Mouse (Mus musculus) telencephalon, adult 2 months (tissue): ENCODE measurements around the gene Togaram2.
"Not testable (repeated sequence)": the region's sequence is repeated elsewhere in the genome, so short reads cannot be mapped to it uniquely, and the experiment has no call there.

ENCODE experiments used
- DNase-seq: peaks from one replicate; pipeline ENCODE4 v3.0.0-alpha.2; 2011; ENCODE audit warnings: low read depth, low spot score

Gene Togaram2

GRCm38 (mm10) chr17:71730655-71731054 is 57.6 kb downstream of the Togaram2 start:
- DNase-seq = no peak

DNA sequence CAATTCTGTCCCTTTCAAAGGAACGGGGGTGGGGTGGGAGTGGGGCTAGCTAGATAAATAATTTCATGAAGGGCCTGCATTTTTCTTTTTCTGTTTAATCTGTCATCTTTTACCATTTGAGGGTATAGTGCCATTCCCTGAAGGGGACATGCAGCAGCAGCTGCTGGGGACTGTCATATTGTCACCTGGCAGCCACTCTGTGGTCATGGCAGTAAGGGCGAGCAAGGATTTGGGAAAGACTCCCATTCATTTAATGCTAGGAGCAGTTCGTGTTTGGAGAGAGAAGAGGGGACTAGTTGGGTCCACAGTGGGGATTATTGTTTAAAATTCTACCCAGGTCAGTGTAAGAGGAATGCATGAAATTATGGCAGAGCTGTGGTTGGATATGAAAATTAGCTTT is 63.4 kb downstream of the Togaram2 start:
- no peak for DNase-seq

DNA sequence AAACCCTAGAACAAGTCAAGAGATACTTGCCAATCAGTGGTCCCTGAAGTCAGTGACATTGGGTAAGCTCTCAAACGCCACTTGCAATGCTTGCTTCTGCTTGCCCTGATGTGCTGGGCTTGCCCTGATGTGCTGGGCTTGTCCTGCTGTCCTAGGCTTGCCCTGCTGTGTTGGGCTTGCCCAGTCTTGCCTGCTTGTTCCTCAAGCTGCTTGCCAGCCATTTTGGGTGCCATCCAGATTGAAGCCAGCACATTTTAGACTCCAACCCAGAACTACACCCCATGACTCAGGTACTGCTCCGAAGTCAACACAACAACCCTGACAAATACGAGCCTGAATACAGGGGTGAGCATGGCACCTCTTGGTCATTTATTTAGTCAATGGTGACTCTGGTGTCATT is 69.1 kb downstream of the Togaram2 start:
- no peak for DNase-seq

- peak; percentile 88 for DNase-seq
These were observed 69.9 kb downstream of the Togaram2 start for GRCm38 (mm10) chr17:71742935-71743334.

- no peak for DNase-seq
These were observed 73.1 kb downstream of the Togaram2 start for GRCm38 (mm10) chr17:71746114-71746513.

DNA sequence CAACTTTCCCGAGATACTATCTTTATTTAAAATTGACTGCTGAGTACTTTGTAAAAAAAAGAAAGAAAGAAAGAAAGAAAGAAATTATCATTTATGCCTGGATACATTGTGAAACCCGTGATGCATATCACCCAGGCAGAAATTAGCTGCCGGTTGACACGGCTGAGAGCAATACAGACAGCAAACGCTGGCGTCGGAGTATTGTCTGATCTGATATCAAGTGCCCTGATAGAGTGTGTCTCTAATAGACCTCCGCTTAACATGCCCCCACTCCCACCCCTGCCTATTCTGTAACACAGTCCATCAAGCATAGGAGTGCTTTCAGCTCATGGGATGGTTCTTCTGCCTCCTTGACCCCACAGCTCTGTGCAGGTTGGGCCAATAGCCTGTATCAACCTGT is 74.5 kb downstream of the Togaram2 start:
- DNase-seq = no peak

DNA sequence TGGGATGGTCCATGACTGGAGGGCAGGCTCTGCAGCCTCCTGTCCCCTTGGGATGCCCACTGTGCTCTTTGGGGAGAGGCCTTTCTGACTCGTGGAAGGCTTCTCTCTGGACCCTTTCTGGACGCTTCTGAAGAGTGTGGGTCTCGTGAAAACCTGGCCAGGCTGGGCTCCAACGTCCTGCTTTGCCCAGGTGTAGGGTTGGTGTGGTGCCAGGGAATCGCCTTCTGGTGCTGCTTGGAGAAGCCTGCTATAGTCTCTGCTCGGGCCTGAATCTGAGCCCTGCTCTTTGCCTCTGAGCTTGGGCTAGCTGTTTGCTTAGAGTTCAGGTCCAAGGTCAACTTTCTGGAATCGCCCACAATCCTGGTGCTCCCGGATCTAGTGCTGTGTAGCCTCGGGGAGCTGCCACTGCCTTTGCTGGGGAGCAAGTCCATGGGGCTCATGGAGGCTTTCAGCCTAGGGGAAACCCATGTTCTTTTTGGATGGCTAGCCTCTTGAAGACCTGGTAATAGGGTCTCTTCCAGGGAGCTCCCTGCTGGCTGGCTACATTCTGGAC is 76.6 kb downstream of the Togaram2 start:
- DNase-seq = no peak

- DNase-seq = peak; percentile 24
These were observed 79.8 kb downstream of the Togaram2 start, which contains the start of gene Pcare for GRCm38 (mm10) chr17:71752831-71753230. Pcare (minus strand) TSS chr17:71752894.

DNA sequence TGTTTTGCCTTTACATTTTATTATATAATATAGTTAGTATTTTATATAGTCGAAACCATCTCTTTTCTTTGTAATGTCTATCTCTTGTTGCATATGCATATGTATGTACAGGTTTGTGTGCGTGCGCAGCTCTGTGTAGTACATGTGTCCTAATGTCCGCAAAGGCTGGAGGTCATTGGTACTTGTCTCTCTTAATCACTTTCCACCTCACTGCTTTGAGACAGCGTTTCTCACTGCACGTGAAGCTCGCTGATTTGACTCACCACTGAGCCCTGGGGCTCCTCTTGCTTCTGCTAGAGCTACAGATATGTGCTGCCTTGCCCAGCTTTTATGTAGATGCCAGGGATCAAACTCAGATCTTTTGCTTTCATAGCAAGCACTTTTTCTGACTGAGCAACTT is 87.5 kb downstream of the Togaram2 start:
- no peak for DNase-seq

DNA sequence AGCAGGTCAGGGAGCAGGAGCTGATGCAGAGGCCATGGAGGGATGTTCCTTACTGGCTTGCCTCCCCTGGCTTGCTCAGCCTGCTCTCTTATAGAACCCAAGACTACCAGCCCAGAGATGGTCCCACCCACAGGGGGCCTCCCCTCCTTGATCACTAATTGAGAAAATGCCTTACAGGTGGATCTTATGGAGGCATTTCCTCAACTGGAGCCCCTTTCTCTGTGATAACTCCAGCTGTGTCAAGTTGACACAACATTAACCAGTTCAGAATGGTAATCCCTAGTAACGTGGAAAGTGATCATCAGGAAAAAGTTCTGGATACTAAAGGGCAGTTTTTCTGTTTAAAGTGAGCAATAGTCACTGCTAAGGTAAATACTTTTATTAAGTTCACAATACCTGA is 95.1 kb downstream of the Togaram2 start, which contains the start of gene Clip4:
Gene Clip4, plus strand, starts transcription at position 301 of the 400 bp plus-strand sequence.
- DNase-seq = not testable (repeated sequence)

GRCm38 (mm10) chr17:71769564-71769963 is 96.5 kb downstream of the Togaram2 start:
- DNase-seq = no peak

DNA sequence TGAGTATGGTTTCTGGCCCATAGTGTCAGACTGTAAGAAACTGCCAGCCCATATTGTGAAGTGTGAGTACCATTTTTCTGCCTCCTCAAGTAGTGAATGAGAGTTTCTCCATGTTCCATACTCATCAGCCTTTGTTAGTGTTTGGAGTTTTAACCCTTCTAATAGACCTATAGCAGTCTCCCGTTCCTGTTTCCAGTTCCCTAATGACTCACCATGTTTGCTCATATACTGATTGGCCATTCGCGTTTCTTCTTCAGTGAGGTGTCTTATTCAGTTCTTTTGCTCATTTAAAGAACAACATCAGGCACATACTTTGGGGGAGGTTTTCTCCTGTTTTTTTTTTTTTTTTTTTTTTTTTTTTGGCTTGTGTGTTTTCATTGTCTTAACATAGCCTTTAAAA is 97.6 kb downstream of the Togaram2 start:
- DNase-seq = no peak

GRCm38 (mm10) chr17:71774173-71774572 is 101.1 kb downstream of the Togaram2 start:
- no peak for DNase-seq

DNA sequence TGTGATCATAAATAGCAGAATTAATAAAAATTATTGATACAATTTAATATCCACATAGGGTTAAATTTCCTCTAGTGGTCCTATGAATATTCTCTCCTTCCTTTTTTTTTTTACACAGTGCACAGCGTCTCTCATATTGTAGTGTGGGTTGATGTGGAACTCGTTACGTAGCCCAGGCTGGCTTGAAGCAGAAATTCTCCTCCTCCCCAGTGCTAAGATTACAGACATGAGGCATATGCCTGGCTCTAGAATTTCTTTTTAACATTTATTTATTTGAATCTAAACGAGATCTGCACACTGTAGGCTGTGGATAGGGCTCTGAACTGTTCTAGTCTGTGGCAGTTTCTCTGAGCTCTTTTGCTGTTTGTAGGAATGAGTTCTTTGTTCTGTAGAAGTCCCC is 102.2 kb downstream of the Togaram2 start:
- peak; percentile 46 for DNase-seq

- no peak for DNase-seq
These were observed 105.6 kb downstream of the Togaram2 start for GRCm38 (mm10) chr17:71778696-71779095.
